Mouse (Mus musculus): Measurements from ENCODE around the gene Usp45. TPM values are rescaled to one million over a fixed set of nuclear protein-coding genes. Genes with fewer than 3 reads are reported as not detected.

Gene Usp45
- 3.3 and 4.7 TPM in 2 replicates for polyA plus RNA-seq (2012; rRNA removed; ENCODE audit: low replicate concordance)

GRCm38 (mm10) chr4:21766863-21767304 lies at the start of gene Usp45, which contains the start of gene Tstd3:
TSS of gene Usp45 (plus strand) at chr4:21767156.
TSS of gene Tstd3 (minus strand) at chr4:21767212.

GRCm38 (mm10) chr4:21727615-21728165 lies 39.3 kb upstream of the Usp45 start, which contains the start of gene Ccnc:
TSS of gene Ccnc (plus strand) at chr4:21727701.

GRCm38 (mm10) chr4:21847481-21848286 lies 80.7 kb downstream of the Usp45 start, which contains the start of gene Pnisr:
TSS of gene Pnisr (plus strand) at chr4:21847583.

GRCm38 (mm10) chr4:21879565-21880220 lies 112.7 kb downstream of the Usp45 start, which contains the start of gene Coq3:
TSS of gene Coq3 (plus strand) at chr4:21879673.

Other genes with a start within 250 kb of the Usp45 start
- not detected in 2 replicates for gene Prdm13, start 81.2 kb upstream of the Usp45 start, polyA plus RNA-seq (2012; rRNA removed; ENCODE audit: low replicate concordance)
- 6.5 and 7.4 TPM in 2 replicates for gene Ccnc, start 39.5 kb upstream of the Usp45 start, polyA plus RNA-seq (2012; rRNA removed; ENCODE audit: low replicate concordance)
- 3.9 and 5.8 TPM in 2 replicates for gene Tstd3, start 56 bp downstream of the Usp45 start, polyA plus RNA-seq (2012; rRNA removed; ENCODE audit: low replicate concordance)
- 60.5 and 91.8 TPM in 2 replicates for gene Pnisr, start 80.4 kb downstream of the Usp45 start, polyA plus RNA-seq (2012; rRNA removed; ENCODE audit: low replicate concordance)
- 5.3 and 7.5 TPM in 2 replicates for gene Coq3, start 112.5 kb downstream of the Usp45 start, polyA plus RNA-seq (2012; rRNA removed; ENCODE audit: low replicate concordance)
- 0.32 and 7.5 TPM in 2 replicates for gene Faxc, start 164.2 kb downstream of the Usp45 start, polyA plus RNA-seq (2012; rRNA removed; ENCODE audit: low replicate concordance)

All from subcutaneous adipose tissue, adult 2 months (tissue).